Mouse (Mus musculus) heart, adult 2 months (tissue): Measurements from ENCODE around the gene Fosb.

Experiments
- CTCF ChIP-seq: fragments of 200-600 bp; IDR thresholded peaks from 2 replicates; pipeline ENCODE4 v1.8.1; 2022; ENCODE audit warnings: antibody characterized with exemption, mild to moderate bottlenecking, moderate library complexity
- EP300 ChIP-seq: fragments of 200-500 bp; IDR thresholded peaks from 2 replicates; pipeline ENCODE4 v1.6.1; 2011; ENCODE audit warnings: low read depth, low read length, control low read depth; ENCODE audit not compliant: insufficient read depth
- POLR2A ChIP-seq: fragments of 200-500 bp; IDR thresholded peaks from 2 replicates; pipeline ENCODE4 v1.6.1; 2011; ENCODE audit warnings: mild to moderate bottlenecking, low read depth, low read length, control low read depth; ENCODE audit not compliant: insufficient read depth

- TF ChIP-seq CTCF = peak; percentile 60
- no peak for TF ChIP-seq POLR2A
- no peak for TF ChIP-seq EP300
Observed at GRCm38 (mm10) chr7:19276253-19276652, 33.6 kb downstream of the Fosb start.
